Mouse (Mus musculus): ENCODE results near the gene Zscan22. TPM values are rescaled to one million over a fixed set of nuclear protein-coding genes. Genes with fewer than 3 reads are reported as not detected.
"Not testable (repeated sequence)": the region's sequence is repeated elsewhere in the genome, so short reads cannot be mapped to it uniquely, and the experiment has no call there.

Zscan22 gene
- polyA plus RNA-seq, 1 experiment from 2014 or later = 9.0 TPM

DNA sequence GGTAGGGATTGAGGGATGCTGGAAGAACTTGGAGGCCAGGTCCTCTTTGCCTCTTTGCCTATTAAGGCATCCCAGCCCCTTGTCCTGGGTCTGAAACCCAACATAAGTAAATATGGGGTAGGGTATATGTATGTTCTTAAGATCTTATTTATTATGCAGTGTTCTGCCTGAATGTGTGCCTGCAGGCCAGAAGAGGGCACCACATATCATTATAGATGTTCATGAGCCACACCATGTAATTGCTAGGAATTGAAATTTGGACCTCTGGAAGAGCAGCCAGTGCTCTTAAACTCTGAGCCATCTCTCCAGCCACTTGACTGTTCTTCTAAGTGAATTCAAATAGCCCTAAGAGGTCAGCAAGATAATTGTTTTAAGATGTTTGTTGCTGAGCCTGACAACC lies 15.9 kb downstream of the Zscan22 start:
- no peak overlapping the region for H3K4me3 ChIP-seq (ENCODE audit: inconsistent target)
- H3K27ac ChIP-seq = no peak overlapping the region
- no peaks in the 10 kb centered on the region for H3K79me2 ChIP-seq (ENCODE audit: inconsistent target)
- no peaks in the 10 kb centered on the region for H3K36me3 ChIP-seq (ENCODE audit: inconsistent target)

DNA sequence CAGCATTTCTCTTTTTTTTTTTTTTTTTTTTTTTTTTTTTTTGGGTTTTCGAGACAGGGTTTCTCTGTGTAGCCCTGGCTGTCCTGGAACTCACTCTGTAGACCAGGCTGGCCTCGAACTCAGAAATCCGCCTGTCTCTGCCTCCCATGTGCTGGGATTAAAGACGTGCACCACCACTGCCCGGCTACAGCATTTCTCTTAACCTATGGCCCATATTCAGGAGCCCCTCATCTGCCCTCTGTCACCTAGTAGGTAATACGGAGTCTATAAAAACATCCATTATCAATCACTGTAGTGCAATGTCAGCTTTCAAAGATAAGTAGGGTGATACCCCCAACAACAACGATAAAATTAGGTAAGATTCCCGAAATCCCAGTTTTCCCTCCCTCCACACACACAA lies 22.9 kb downstream of the Zscan22 start:
- H3K79me2 ChIP-seq (ENCODE audit: inconsistent target) = peaks cover 22% of the 10 kb centered on the region
- not testable (repeated sequence) for H3K4me3 ChIP-seq (ENCODE audit: inconsistent target); H3K27ac ChIP-seq
- WGBS (ENCODE audit: missing documents) = 84% methylated on average over 7 of the region's 8 CpGs
- peaks cover 22% of the 10 kb centered on the region for H3K36me3 ChIP-seq (ENCODE audit: inconsistent target)

DNA sequence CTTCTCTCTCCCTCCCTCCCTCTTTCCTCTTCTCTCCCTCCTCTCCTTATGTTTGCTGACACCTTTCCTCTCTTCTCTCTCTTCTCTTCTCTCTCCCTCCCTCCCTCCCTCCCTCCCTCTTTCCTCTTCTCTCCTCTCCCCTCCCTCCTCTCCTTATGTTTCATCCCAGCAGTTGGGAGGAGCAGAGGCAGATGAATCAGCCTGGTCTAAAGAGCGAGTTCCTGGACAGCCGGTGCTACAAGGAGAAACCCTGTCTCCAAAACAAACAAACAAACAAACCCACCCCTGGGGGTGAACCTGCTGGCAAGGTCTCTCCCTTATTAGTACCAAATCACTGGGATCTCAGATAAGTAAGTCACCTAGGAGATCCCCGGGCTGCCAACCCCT lies 23.7 kb downstream of the Zscan22 start:
- Histone ChIP-seq H3K36me3 (ENCODE audit: inconsistent target) (peaks cover 30% of the 10 kb centered on the region), H3K4me3 (ENCODE audit: inconsistent target) (peak overlapping the region; percentile 99), H3K79me2 (ENCODE audit: inconsistent target) (peaks cover 22% of the 10 kb centered on the region), H3K27ac (peak overlapping the region; percentile 89)
- WGBS (ENCODE audit: missing documents) = 0% methylated on average over 3 of the region's 3 CpGs

DNA sequence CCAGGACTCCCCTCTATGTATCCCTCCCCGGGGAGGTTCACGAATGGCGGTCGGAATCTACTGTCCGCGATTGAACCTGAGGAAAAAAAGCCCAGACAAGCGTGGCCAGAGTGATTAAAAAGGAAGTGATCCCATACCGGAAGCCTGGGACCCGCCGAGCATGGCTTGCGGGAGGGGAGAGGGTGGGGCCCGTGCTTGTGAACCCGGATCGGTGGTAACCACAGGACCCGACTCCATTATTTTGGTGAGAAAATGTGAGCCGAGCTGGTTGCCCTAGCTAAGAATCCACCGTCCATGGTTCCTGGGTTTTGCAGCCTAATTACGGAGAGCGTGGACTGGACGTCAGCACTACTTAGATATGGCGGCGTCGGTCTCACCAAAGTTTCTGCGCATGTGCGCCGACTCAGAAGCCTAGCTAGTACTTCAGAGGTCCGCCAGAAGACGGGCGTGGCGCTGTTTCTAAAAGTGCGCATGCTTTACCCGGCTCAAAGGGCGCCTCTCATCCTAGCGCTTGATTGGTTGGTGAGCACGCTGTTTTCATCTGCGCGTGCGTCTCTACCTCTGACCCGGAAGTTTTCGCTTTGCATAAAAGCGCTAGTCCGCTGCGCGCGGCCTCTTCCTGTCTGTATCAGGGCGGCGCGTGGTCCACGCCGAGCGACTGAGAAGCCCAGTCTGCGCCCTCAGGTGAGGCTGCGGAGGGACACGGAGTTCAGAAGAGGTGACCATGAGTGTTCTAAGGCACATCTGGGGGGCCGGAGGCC lies 24.3 kb downstream of the Zscan22 start, which contains the start of gene Rps5:
Rps5 (plus strand) TSS at position 586 of the 761 bp plus-strand sequence.
- H3K36me3 ChIP-seq (ENCODE audit: inconsistent target) = peaks cover 36% of the 10 kb centered on the region
- H3K27ac ChIP-seq = peak within 1 kb of the TSS; percentile 89
- peaks cover 22% of the 10 kb centered on the region for H3K79me2 ChIP-seq (ENCODE audit: inconsistent target)
- under 1% methylated on average over 54 of the region's 55 CpGs for WGBS (ENCODE audit: missing documents)
- H3K4me3 ChIP-seq (ENCODE audit: inconsistent target) = peak within 1 kb of the TSS; percentile 99

DNA sequence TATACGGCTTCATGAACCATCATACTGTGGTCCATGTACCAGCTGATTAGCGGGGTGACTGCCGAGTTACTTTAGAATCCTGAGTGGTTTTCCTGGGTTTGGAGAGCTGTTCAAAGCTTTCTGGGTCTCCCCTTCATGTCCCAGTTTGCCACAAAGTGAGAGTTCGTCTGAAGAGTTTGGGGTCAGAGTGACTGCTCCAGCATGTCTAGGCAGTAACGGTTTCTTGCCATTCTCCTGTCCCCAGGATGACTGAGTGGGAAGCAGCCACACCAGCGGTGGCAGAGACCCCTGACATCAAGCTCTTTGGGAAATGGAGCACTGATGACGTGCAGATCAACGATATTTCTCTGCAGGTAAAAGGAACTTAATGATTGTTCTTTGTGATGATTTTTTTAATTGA lies 25.1 kb downstream of the Zscan22 start:
- Histone ChIP-seq H3K27ac (peak overlapping the region; percentile 89), H3K4me3 (ENCODE audit: inconsistent target) (peak overlapping the region; percentile 99), H3K79me2 (ENCODE audit: inconsistent target) (peaks cover 22% of the 10 kb centered on the region), H3K36me3 (ENCODE audit: inconsistent target) (peaks cover 38% of the 10 kb centered on the region)
- WGBS (ENCODE audit: missing documents) = under 1% methylated on average over 8 of the region's 8 CpGs

DNA sequence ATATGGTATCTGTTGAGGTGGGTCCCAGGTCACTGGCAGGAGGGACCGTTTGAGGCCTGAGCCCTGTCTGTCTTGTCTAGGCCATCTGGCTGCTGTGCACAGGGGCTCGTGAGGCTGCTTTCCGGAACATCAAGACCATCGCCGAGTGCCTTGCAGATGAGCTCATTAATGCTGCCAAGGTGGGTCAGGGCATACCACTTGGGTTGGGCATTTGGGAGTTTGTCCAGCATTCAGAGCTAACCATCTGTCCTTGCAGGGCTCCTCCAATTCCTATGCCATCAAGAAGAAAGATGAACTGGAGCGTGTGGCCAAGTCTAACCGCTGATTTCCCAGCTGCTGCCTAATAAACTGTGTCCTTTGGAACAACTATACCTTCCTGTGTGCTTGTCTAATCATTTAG lies 28.7 kb downstream of the Zscan22 start:
- H3K4me3 ChIP-seq (ENCODE audit: inconsistent target) = no peak overlapping the region

DNA sequence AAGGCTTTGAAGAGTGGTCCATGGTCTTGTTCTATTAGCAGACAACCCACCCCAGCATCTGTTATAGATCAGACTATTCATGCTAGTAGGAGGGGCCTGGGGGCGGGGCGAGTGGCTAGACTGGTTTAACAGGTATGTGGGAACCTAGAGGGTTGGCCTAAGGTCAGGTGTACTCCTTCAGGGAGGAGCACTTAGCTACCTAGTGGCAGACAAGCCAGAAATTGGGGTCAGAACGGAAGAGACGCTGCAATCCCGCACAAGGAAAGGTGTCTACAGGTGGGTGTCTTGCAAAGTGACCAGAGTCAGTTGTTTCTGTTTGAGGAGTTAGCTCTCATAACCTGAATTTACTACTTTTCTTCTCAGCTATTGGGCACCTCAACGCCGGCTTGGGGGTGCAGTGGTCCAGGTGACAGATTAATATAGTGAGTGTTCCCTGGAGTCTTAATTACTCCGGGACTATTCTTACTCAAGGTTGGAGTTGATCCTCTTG lies 29.6 kb downstream of the Zscan22 start, which contains the start of gene Rnf225:
Rnf225 (plus strand) TSS at position 226 of the 490 bp plus-strand sequence.
- Histone ChIP-seq H3K4me3 (ENCODE audit: inconsistent target) (no peak within 1 kb of the TSS), H3K27ac (no peak within 1 kb of the TSS), H3K79me2 (ENCODE audit: inconsistent target) (peaks cover 21% of the 10 kb centered on the region), H3K36me3 (ENCODE audit: inconsistent target) (peaks cover 38% of the 10 kb centered on the region)
- 77% methylated on average over 8 of the region's 8 CpGs for WGBS (ENCODE audit: missing documents)

More for the DNA sequence above, 28.7 kb downstream of the Zscan22 start:
- WGBS (ENCODE audit: missing documents) = 94% methylated on average over 7 of the region's 7 CpGs
- no peak overlapping the region for H3K27ac ChIP-seq
- peaks cover 38% of the 10 kb centered on the region for H3K36me3 ChIP-seq (ENCODE audit: inconsistent target)
- peaks cover 22% of the 10 kb centered on the region for H3K79me2 ChIP-seq (ENCODE audit: inconsistent target)

DNA sequence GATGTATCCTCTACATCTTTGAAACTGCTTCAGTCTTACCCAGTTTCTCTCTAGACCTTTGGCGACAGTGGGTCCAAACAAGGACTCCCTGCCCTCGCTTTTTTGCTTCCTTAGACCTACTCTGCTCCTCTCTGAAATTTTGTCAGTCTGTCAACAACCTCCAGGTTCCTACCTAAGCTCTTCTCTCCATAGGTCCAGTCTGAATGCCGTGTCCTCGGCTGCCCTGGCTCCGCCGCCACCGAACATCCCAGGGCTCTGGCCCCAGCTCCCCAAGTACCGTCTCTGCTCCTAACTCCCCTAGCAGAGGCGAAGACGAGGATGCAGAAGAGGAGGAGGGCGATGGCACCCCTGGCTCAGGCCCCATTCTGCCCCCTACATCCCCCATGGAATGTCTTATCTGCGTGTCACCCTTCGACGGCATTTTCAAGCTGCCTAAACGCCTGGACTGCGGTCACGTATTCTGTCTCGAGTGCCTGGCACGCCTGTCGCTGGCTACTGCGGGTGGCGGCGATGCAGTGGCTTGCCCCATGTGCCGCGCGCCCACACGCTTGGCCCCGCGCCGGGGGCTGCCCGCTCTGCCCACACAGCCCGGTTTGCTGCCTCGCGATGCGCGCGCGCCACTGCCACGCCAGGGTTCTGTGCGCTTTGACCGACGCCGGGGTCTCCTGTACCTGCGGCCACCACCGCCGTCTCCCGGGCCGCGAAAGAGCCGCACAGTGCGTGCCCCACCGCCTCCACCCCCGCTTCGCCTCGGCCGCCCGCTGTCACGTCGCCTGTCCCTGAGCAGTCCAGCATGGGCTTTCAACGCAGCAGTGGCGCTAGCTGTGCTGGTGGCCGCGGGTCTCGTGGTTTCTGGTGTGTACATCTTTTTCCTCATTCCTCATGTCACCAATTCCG lies 30.3 kb downstream of the Zscan22 start:
- WGBS (ENCODE audit: missing documents) = 26% methylated on average over 61 of the region's 65 CpGs
- Histone ChIP-seq H3K4me3 (ENCODE audit: inconsistent target) (no peak overlapping the region), H3K27ac (no peak overlapping the region), H3K79me2 (ENCODE audit: inconsistent target) (peaks cover 13% of the 10 kb centered on the region), H3K36me3 (ENCODE audit: inconsistent target) (peaks cover 38% of the 10 kb centered on the region)

DNA sequence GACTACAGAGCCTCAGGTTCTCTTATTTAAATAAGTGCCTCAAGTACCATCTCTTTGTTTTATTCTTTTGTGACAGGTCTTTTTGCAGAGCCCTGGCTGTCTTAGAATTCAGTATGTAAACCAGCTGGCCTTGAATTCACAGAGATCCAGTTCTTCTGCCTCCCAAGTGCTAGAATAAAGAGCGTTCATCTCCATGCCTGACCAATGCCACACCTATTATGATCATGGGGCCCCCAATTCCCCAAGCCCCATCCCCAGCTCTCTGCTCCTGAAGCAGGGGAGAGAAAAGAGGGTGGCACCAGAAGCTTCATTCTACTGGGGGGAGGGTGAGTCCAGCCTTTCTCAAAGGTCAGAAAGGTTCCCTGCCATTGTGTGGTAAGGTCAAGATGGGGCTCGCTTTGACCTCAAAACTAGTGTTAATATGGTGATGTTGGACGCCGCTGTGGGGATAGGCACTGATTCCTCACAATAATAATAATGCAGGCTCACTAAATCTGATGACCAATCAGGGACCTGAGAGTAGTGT lies 36.1 kb downstream of the Zscan22 start:
- no peaks in the 10 kb centered on the region for H3K36me3 ChIP-seq (ENCODE audit: inconsistent target)
- H3K4me3 ChIP-seq (ENCODE audit: inconsistent target) = no peak overlapping the region
- H3K79me2 ChIP-seq (ENCODE audit: inconsistent target) = no peaks in the 10 kb centered on the region
- 88% methylated on average over 4 of the region's 4 CpGs for WGBS (ENCODE audit: missing documents)
- H3K27ac ChIP-seq = no peak overlapping the region

DNA sequence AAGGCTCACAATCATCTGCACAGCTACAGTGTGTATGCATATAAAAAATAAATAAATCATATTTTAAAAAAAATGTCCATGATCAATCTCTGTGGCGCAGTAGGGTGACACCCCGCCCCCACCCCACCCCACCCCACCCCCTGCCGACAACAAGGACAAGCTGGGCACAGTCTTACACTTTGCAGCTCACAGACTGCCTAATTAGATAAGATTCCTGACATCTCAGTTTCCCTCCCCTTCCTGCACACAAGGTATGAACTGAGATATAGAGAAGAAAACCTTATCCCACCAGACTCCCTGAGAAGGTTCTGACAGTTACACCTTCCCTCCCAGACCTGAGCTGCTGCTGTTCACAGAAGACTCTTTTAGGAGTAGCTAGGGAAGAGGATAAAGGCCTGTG lies 37.2 kb downstream of the Zscan22 start:
- no peak overlapping the region for H3K4me3 ChIP-seq (ENCODE audit: inconsistent target)

DNA sequence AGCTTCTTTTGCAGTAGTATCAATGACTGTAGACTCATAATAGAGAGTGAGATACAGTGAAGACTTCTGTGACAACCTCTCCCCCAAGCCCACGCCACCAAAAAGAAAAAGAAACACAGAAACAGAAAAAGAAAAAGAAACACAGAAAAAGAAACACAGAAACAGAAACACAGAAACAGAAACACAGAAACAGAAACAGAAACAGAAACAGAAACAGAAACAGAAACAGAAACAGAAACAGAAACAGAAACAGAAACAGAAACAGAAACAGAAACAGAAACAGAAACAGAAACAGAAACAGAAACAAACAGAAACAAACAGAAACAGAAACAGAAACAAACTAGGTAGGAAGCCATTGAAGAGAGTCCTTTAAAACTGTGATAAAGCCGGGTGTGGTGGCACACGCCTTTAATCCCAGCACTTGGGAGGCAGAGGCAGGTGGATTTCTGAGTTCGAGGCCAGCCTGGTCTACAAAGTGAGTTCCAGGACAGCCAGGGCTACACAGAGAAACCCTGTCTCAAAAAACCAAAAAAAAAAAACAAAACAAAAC lies 39.7 kb downstream of the Zscan22 start:
- not testable (repeated sequence) for H3K36me3 ChIP-seq (ENCODE audit: inconsistent target); H3K27ac ChIP-seq; H3K79me2 ChIP-seq (ENCODE audit: inconsistent target); H3K4me3 ChIP-seq (ENCODE audit: inconsistent target)
- 79% methylated on average over 2 of the region's 4 CpGs for WGBS (ENCODE audit: missing documents)

More for the DNA sequence above, 37.2 kb downstream of the Zscan22 start:
- WGBS (ENCODE audit: missing documents) = 78% methylated on average over 3 of the region's 3 CpGs
- Histone ChIP-seq H3K79me2 (ENCODE audit: inconsistent target) (no peaks in the 10 kb centered on the region), H3K36me3 (ENCODE audit: inconsistent target) (no peaks in the 10 kb centered on the region), H3K27ac (no peak overlapping the region)

DNA sequence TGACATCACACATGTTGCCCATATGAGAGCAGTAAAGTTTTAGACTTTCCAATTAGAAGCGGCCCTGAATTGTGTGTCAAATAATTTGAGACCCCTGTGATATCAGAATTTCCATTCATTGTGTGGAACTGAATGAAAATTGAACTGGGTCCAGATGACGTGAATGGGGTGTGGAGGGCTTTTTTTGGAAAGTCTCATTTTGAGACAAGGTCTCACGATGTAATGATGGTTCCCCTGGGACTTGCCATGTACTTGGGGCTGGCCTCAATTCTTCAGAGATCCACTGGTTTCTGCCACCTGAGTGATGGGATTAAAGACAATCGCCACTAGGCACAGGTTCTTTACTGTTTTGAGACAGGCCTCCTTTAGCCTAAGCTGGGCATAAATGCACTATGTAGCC lies 43.0 kb downstream of the Zscan22 start:
- 88% methylated on average over 4 of the region's 4 CpGs for WGBS (ENCODE audit: missing documents)
- no peak overlapping the region for H3K4me3 ChIP-seq (ENCODE audit: inconsistent target)
- no peak overlapping the region for H3K27ac ChIP-seq
- no peaks in the 10 kb centered on the region for H3K79me2 ChIP-seq (ENCODE audit: inconsistent target)
- H3K36me3 ChIP-seq (ENCODE audit: inconsistent target) = no peaks in the 10 kb centered on the region

DNA sequence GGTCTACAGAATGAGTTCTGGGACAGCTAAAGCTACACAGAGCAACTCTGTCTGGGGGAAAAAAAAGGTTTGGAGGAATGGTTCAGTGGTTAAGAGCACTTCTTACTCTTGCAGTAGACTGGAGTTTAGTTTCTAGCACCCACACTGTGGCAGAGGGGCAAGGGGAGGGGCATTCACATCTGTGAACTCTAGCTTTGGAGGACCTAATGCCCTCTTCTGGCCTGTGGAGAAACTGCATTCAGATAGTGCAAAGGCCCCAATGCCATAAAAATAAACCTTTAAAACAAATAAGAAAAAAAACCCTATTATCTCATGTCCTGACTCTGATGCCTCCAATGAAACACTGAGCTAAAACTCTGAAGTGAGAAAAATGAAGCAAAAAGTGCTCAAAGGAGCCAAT lies 45.9 kb downstream of the Zscan22 start:
- Histone ChIP-seq H3K36me3 (ENCODE audit: inconsistent target) (no peaks in the 10 kb centered on the region), H3K79me2 (ENCODE audit: inconsistent target) (no peaks in the 10 kb centered on the region), H3K27ac (no peak overlapping the region), H3K4me3 (ENCODE audit: inconsistent target) (no peak overlapping the region)

DNA sequence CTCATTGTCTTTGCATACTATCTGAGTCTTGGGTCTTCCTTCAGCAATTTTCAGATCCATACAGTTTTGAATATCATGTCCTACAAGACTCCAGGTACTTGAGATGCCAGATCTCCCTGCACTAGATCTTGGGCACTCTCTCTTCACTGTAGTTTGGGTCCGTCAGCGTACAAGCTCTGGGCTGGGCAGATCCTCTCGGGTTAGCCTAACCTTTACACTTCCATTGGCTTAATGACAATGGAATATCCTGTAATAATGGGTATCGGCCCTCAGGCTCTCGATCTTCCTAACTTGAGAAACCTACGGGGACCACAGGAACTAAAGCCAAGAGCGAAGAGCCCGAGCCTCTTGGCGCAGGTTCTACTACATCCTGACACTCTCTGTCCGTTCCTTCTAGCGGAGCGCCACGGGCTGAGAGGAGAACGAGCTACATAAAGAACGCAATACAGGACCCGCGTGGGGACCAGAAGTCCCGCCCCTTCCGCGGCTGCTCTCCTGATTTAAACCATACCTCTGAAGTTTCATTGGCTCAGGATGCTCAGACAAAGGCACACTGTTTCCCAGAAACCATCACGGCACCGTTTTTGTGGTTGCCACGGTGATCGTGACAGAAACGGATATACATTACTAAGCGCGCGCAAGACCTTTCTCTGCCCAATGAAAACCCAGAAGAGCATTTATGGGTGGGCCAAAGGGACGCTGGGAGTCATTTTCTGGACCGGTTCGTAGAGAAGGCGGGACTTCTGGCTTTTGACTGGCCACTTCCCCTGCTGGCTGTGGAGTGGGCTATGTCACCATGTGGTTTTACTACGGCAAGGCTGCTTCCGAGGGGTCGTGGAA lies 51.6 kb downstream of the Zscan22 start:
- peak overlapping the region; percentile 53 for H3K4me3 ChIP-seq (ENCODE audit: inconsistent target)
- no peaks in the 10 kb centered on the region for H3K36me3 ChIP-seq (ENCODE audit: inconsistent target)
- H3K27ac ChIP-seq = peak overlapping the region; percentile 45
- H3K79me2 ChIP-seq (ENCODE audit: inconsistent target) = no peaks in the 10 kb centered on the region
- 9% methylated on average over 35 of the region's 35 CpGs for WGBS (ENCODE audit: missing documents)
